Mouse (Mus musculus): ENCODE data around the gene Tex9. TPM values are rescaled to one million over a fixed set of nuclear protein-coding genes. Genes with fewer than 3 reads are reported as not detected.

The Tex9 gene
- total and polyA plus RNA-seq, 3 experiments, result 1.3 to 2.1 (median 1.9) TPM

- no peaks in the 10 kb centered on the region for H3K27me3 ChIP-seq (ENCODE audit: control insufficient read depth, insufficient read depth, low read length)
- H3K79me2 ChIP-seq (replicated peaks; ENCODE audit: control insufficient read depth, insufficient read depth, low read length), result no peaks in the 10 kb centered on the region
- 77% methylated on average over 6 of the region's 6 CpGs for WGBS
- H3K4me1 ChIP-seq (ENCODE audit: control insufficient read depth, insufficient read depth, low read length), result no peaks in the 10 kb centered on the region
- no peak for TF ChIP-seq CTCF (IDR thresholded peaks at IDR 0.05)
- TF ChIP-seq POLR2A (IDR thresholded peaks at IDR 0.05; ENCODE audit: insufficient read depth, low read depth, low read length), result no peak
- no peak for TF ChIP-seq EP300 (IDR thresholded peaks at IDR 0.05; ENCODE audit: insufficient read depth, low read depth, low read length)
- intact Hi-C loops (cut with DNase I), result no loop called here
- no peak overlapping the region for H3K27ac ChIP-seq
- no peaks in the 10 kb centered on the region for H3K36me3 ChIP-seq (ENCODE audit: control insufficient read depth, insufficient read depth, low read length)
- no peak overlapping the region for H3K4me3 ChIP-seq
- H3K9ac ChIP-seq (ENCODE audit: low read depth, low read length), result no peak overlapping the region
- DNase-seq, result no peak
Observed at GRCm38 (mm10) chr9:72477306-72477705, 14.7 kb downstream of the Tex9 start.

- no peaks in the 10 kb centered on the region for H3K79me2 ChIP-seq (replicated peaks; ENCODE audit: control insufficient read depth, insufficient read depth, low read length)
- no peak overlapping the region for H3K9ac ChIP-seq (ENCODE audit: low read depth, low read length)
- DNase-seq, result no peak
- WGBS, result 93% methylated on average over 9 of the region's 9 CpGs
- no peak for TF ChIP-seq EP300 (IDR thresholded peaks at IDR 0.05; ENCODE audit: insufficient read depth, low read depth, low read length)
- TF ChIP-seq CTCF (IDR thresholded peaks at IDR 0.05), result no peak
- H3K27me3 ChIP-seq (ENCODE audit: control insufficient read depth, insufficient read depth, low read length), result no peaks in the 10 kb centered on the region
- intact Hi-C loops (cut with DNase I), result no loop called here
- H3K4me3 ChIP-seq, result no peak overlapping the region
- no peaks in the 10 kb centered on the region for H3K4me1 ChIP-seq (ENCODE audit: control insufficient read depth, insufficient read depth, low read length)
- no peaks in the 10 kb centered on the region for H3K36me3 ChIP-seq (ENCODE audit: control insufficient read depth, insufficient read depth, low read length)
- H3K27ac ChIP-seq, result no peak overlapping the region
Observed at GRCm38 (mm10) chr9:72475511-72475910, 16.5 kb downstream of the Tex9 start.

GRCm38 (mm10) chr9:72469851-72470250 lies 22.2 kb downstream of the Tex9 start:
- intact Hi-C loops (cut with DNase I), result no loop called here
- 96% methylated on average over 1 of the region's 1 CpGs for WGBS
- TF ChIP-seq EP300 (IDR thresholded peaks at IDR 0.05; ENCODE audit: insufficient read depth, low read depth, low read length) (no peak), POLR2A (IDR thresholded peaks at IDR 0.05; ENCODE audit: insufficient read depth, low read depth, low read length) (no peak), CTCF (IDR thresholded peaks at IDR 0.05) (no peak)
- Histone ChIP-seq H3K27me3 (ENCODE audit: control insufficient read depth, insufficient read depth, low read length) (no peaks in the 10 kb centered on the region), H3K36me3 (ENCODE audit: control insufficient read depth, insufficient read depth, low read length) (no peaks in the 10 kb centered on the region), H3K4me1 (ENCODE audit: control insufficient read depth, insufficient read depth, low read length) (no peaks in the 10 kb centered on the region), H3K79me2 (replicated peaks; ENCODE audit: control insufficient read depth, insufficient read depth, low read length) (no peaks in the 10 kb centered on the region), H3K4me3 (no peak overlapping the region), H3K9ac (ENCODE audit: low read depth, low read length) (no peak overlapping the region), H3K27ac (no peak overlapping the region)
- no peak for DNase-seq

GRCm38 (mm10) chr9:72468616-72469015 lies 23.4 kb downstream of the Tex9 start:
- no peak overlapping the region for H3K9ac ChIP-seq (ENCODE audit: low read depth, low read length)
- no peaks in the 10 kb centered on the region for H3K79me2 ChIP-seq (replicated peaks; ENCODE audit: control insufficient read depth, insufficient read depth, low read length)
- H3K27ac ChIP-seq, result no peak overlapping the region
- 94% methylated on average over 10 of the region's 10 CpGs for WGBS
- no peak for DNase-seq
- H3K4me3 ChIP-seq, result no peak overlapping the region
- intact Hi-C loops (cut with DNase I), result no loop called here
- TF ChIP-seq CTCF (IDR thresholded peaks at IDR 0.05), result no peak
- TF ChIP-seq POLR2A (IDR thresholded peaks at IDR 0.05; ENCODE audit: insufficient read depth, low read depth, low read length), result no peak
- no peak for TF ChIP-seq EP300 (IDR thresholded peaks at IDR 0.05; ENCODE audit: insufficient read depth, low read depth, low read length)
- no peaks in the 10 kb centered on the region for H3K27me3 ChIP-seq (ENCODE audit: control insufficient read depth, insufficient read depth, low read length)
- H3K4me1 ChIP-seq (ENCODE audit: control insufficient read depth, insufficient read depth, low read length), result no peaks in the 10 kb centered on the region
- no peaks in the 10 kb centered on the region for H3K36me3 ChIP-seq (ENCODE audit: control insufficient read depth, insufficient read depth, low read length)

GRCm38 (mm10) chr9:72467551-72468407 lies 24.2 kb downstream of the Tex9 start:
- intact Hi-C loops (cut with DNase I), result no loop called here
- H3K27ac ChIP-seq, result no peak overlapping the region
- no peaks in the 10 kb centered on the region for H3K27me3 ChIP-seq (ENCODE audit: control insufficient read depth, insufficient read depth, low read length)
- peak in 1 of 2 experiments; percentile 32 for DNase-seq
- H3K4me1 ChIP-seq (ENCODE audit: control insufficient read depth, insufficient read depth, low read length), result no peaks in the 10 kb centered on the region
- TF ChIP-seq CTCF (IDR thresholded peaks at IDR 0.05) (peak; percentile 74), EP300 (IDR thresholded peaks at IDR 0.05; ENCODE audit: insufficient read depth, low read depth, low read length) (no peak), POLR2A (IDR thresholded peaks at IDR 0.05; ENCODE audit: insufficient read depth, low read depth, low read length) (no peak)
- no peak overlapping the region for H3K9ac ChIP-seq (ENCODE audit: low read depth, low read length)
- H3K36me3 ChIP-seq (ENCODE audit: control insufficient read depth, insufficient read depth, low read length), result no peaks in the 10 kb centered on the region
- H3K4me3 ChIP-seq, result no peak overlapping the region
- no peaks in the 10 kb centered on the region for H3K79me2 ChIP-seq (replicated peaks; ENCODE audit: control insufficient read depth, insufficient read depth, low read length)
- 56% methylated on average over 11 of the region's 11 CpGs for WGBS

GRCm38 (mm10) chr9:72465754-72466181 lies 26.2 kb downstream of the Tex9 start:
- Histone ChIP-seq H3K27ac (no peak overlapping the region), H3K36me3 (ENCODE audit: control insufficient read depth, insufficient read depth, low read length) (no peaks in the 10 kb centered on the region), H3K4me1 (ENCODE audit: control insufficient read depth, insufficient read depth, low read length) (no peaks in the 10 kb centered on the region), H3K27me3 (ENCODE audit: control insufficient read depth, insufficient read depth, low read length) (no peaks in the 10 kb centered on the region), H3K9ac (ENCODE audit: low read depth, low read length) (no peak overlapping the region), H3K4me3 (no peak overlapping the region), H3K79me2 (replicated peaks; ENCODE audit: control insufficient read depth, insufficient read depth, low read length) (no peaks in the 10 kb centered on the region)
- 47% methylated on average over 4 of the region's 4 CpGs for WGBS
- no peak for DNase-seq
- intact Hi-C loops (cut with DNase I), result no loop called here
- TF ChIP-seq CTCF (IDR thresholded peaks at IDR 0.05) (no peak), POLR2A (IDR thresholded peaks at IDR 0.05; ENCODE audit: insufficient read depth, low read depth, low read length) (no peak), EP300 (IDR thresholded peaks at IDR 0.05; ENCODE audit: insufficient read depth, low read depth, low read length) (no peak)

Measured in heart, adult 2 months (tissue).